Mouse (Mus musculus) cerebellum, adult 2 months (tissue): ENCODE results near the gene Xrn2. TPM values are rescaled to one million over a fixed set of nuclear protein-coding genes. Genes with fewer than 3 reads are reported as not detected.

ENCODE experiments used
- DNase-seq, 2 experiments: peaks; one replicate each; pipeline ENCODE4 v3.0.0; 2021
- H3K27ac ChIP-seq: fragments of 200-500 bp; 2 replicates; pipeline ENCODE4 v1.5.1; 2012; ENCODE audit warnings: low read length, control low read depth, inconsistent platforms; ENCODE audit not compliant: insufficient read depth
- H3K27me3 ChIP-seq: fragments of 200-500 bp; 2 replicates; pipeline ENCODE4 v1.6.1; 2012; ENCODE audit warnings: inconsistent platforms, mild to moderate bottlenecking, low read length, moderate library complexity; ENCODE audit not compliant: control insufficient read depth, insufficient read depth
- H3K4me1 ChIP-seq: fragments of 200-500 bp; 2 replicates; pipeline ENCODE4 v1.6.1; 2011; ENCODE audit warnings: low read length; ENCODE audit not compliant: control insufficient read depth, insufficient read depth
- H3K4me3 ChIP-seq: fragments of 200-500 bp; replicated peaks from 2 replicates; pipeline ENCODE3; 2011; ENCODE audit warnings: mild to moderate bottlenecking, low read depth, low read length, control low read depth; ENCODE audit not compliant: insufficient read depth
- CTCF ChIP-seq: fragments of 200-500 bp; IDR thresholded peaks from 2 replicates; pipeline ENCODE4 v1.5.1; 2011; ENCODE audit warnings: low read depth, mild to moderate bottlenecking, control low read depth, low read length, moderate library complexity, borderline replicate concordance; ENCODE audit not compliant: insufficient read depth
- POLR2A ChIP-seq: fragments of 200-500 bp; IDR thresholded peaks from 2 replicates; pipeline ENCODE4 v1.6.1; 2011; ENCODE audit warnings: low read length, control low read depth, borderline replicate concordance; ENCODE audit not compliant: insufficient read depth
- WGBS: fragments of 180-500 bp; shearing (Covaris S2); methylation state at CpG from one replicate; pipeline ENCODE4 v1.1.7; 2018; 5-methylcytosine and 5-hydroxymethylcytosine counted together
- polyA plus RNA-seq: library from polyadenylated mRNA; depleted of rRNA; stranded (reverse); fragments of >200 nt; gene quantifications from 2 replicates; pipeline ENCODE4 v1.2.3, GENCODE M21; 2012; rRNA removed

Xrn2 gene
- polyA plus RNA-seq, 1 experiment, result 27.3 TPM

DNA sequence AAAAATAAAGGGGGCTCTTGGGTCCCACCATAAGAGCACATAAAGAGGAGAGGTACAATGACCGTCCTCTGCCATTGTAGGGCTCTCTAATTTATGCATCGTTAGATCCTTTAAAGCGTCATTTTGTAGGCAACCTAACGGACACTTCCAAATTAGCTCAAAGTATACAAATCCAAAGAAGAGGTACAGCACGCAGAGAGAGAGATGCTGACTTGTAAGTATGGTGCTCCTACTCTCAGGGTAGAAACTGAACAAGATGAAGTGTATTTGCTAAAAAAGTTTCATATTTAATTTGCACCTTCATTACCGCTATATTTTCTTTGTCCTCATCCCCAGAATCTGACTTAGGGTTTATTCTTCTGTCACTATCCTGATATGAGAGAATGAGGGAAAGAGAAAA, 73.1 kb downstream of the Xrn2 start:
- TF ChIP-seq POLR2A (no peak), CTCF (no peak)
- peaks cover 24% of the 10 kb centered on the region; the same call in 1 of the 2 replicates for H3K27me3 ChIP-seq
- no peak overlapping the region for H3K4me3 ChIP-seq
- no peaks in the 10 kb centered on the region for H3K4me1 ChIP-seq
- WGBS, result 6% methylated on average over 6 of the region's 6 CpGs
- DNase-seq, result no peak
- H3K27ac ChIP-seq, result no peak overlapping the region

GRCm38 (mm10) chr2:147086441-147086840, 73.6 kb downstream of the Xrn2 start:
- Histone ChIP-seq H3K4me3 (no peak overlapping the region), H3K27me3 (peaks cover 24% of the 10 kb centered on the region; the same call in 1 of the 2 replicates), H3K4me1 (no peaks in the 10 kb centered on the region), H3K27ac (no peak overlapping the region)
- DNase-seq, result no peak
- TF ChIP-seq POLR2A, result no peak
- TF ChIP-seq CTCF, result no peak
- WGBS, result 13% methylated on average over 5 of the region's 5 CpGs

DNA sequence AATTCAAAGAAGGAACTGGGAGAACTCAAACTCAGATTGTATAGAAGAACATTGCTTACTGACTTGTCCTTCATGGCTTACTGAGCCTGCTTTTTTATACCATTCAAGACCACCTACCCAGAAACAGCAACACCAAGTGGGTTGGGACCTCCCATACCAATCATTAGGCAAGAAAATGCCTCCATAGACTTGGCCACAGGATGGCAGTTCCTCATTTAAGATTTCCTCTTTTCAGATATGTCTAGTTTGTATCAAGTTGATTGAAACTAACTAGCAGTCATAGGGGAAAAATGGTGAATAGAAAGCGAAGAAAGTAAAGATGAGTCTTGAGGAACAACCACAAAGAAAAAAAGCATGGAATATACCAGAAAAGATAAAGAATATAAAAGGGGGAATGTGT, 106.9 kb downstream of the Xrn2 start:
- WGBS, result 82% methylated on average over 1 of the region's 1 CpGs
- Histone ChIP-seq H3K27me3 (no peaks in the 10 kb centered on the region), H3K27ac (no peak overlapping the region), H3K4me1 (no peaks in the 10 kb centered on the region), H3K4me3 (no peak overlapping the region)
- no peak for TF ChIP-seq POLR2A
- TF ChIP-seq CTCF, result no peak
- no peak for DNase-seq

- TF ChIP-seq CTCF (no peak), POLR2A (no peak)
- 56% methylated on average over 6 of the region's 6 CpGs for WGBS
- H3K27me3 ChIP-seq, result no peaks in the 10 kb centered on the region
- no peak overlapping the region for H3K27ac ChIP-seq
- no peaks in the 10 kb centered on the region for H3K4me1 ChIP-seq
- no peak for DNase-seq
- no peak overlapping the region for H3K4me3 ChIP-seq
These were observed 114.6 kb downstream of the Xrn2 start for GRCm38 (mm10) chr2:147127366-147127765.

Other genes starting within 250 kb of the Xrn2 start
- 20.0 and 20.6 TPM in 2 replicates for gene Kiz, start 157.1 kb upstream of the Xrn2 start, polyA plus RNA-seq
- gene Nkx2-4, start 72.4 kb downstream of the Xrn2 start, polyA plus RNA-seq, result not detected in 2 replicates
- 13.1 and 14.0 TPM in 2 replicates for gene Nkx2-2, start 181.2 kb downstream of the Xrn2 start, polyA plus RNA-seq